Mouse (Mus musculus): ENCODE data around the gene Trpm1. TPM values are rescaled to one million over a fixed set of nuclear protein-coding genes. Genes with fewer than 3 reads are reported as not detected.

Gene Trpm1
- polyA plus RNA-seq, 1 experiment from 2014 or later: 0.16 TPM

DNA sequence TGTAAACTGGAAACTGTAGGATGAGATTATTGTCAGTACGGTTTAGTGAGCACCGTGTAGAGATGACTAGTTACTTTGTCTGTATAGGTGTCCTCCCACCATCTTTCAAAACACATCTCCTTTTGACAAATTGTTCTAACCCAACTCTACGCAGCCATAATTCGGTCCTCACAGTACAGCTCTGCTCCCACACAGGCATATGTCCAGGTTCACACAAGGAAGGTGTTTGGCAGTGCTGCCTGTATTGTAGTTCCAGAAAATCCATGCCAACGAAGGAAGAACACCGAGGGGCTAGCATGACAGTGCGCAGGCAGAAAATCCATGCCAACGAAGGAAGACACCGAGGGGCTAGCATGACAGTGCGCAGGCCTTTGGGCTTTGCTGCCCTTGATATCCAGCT is 138.1 kb downstream of the Trpm1 start:
- H3K36me3 ChIP-seq: 0 out of 2 replicates have a peak, but pooled peaks cover 10% of the 10 kb centered on the region
- H3K9ac ChIP-seq: no peak overlapping the region
- H3K27me3 ChIP-seq (replicated peaks): no peaks in the 10 kb centered on the region
- peaks cover 8% of the 10 kb centered on the region for H3K4me1 ChIP-seq
- WGBS: 91% methylated on average over 10 of the region's 10 CpGs
- no peak for ATAC-seq (ENCODE audit: extremely low read depth, insufficient number of reproducible peaks, low FRiP score, low TSS enrichment)
- no peak overlapping the region for H3K4me2 ChIP-seq
- no peak overlapping the region for H3K27ac ChIP-seq (replicated peaks)
- H3K4me3 ChIP-seq: no peak overlapping the region
- no peaks in the 10 kb centered on the region for H3K9me3 ChIP-seq

DNA sequence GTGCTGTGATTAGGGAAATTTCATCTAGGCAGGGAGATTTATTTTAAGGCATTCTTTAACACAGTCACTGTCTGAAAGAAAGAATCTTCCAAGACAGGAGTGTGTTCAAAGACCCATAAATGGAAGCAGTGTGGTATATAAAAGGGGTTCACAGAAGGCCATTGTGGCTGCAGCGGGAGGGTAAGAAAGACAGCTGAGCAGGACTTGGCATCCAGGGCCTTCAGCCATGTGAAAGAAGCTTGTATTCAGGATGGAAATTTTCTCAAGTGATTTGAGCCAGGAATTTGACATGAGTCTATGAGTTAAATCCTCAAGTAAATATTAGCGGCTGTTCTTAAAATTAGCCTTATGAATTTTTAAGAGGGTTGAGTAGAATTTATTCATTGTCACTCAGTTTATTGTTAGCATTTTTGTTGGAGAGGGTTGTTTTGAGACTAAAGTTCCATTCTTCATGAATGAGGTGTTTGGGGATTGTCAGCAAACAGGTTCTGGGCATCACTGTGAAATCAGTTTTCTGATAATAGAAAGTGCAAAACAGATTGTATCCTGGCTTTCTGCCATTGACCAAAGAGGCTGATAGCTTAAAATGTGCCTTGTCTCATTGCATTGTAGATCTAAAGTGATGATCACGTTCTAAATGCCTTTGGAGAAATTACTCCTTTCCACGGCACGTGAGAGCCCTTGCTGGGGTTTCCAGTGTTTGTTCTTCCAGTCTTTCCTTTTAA is 142.8 kb downstream of the Trpm1 start:
- Histone ChIP-seq H3K9me3 (no peaks in the 10 kb centered on the region), H3K27ac (replicated peaks) (no peak overlapping the region), H3K9ac (no peak overlapping the region), H3K36me3 (peaks cover 28% of the 10 kb centered on the region), H3K27me3 (replicated peaks) (no peaks in the 10 kb centered on the region), H3K4me3 (no peak overlapping the region), H3K4me1 (no peaks in the 10 kb centered on the region), H3K4me2 (no peak overlapping the region)
- WGBS: 75% methylated on average over 5 of the region's 5 CpGs
- ATAC-seq (ENCODE audit: extremely low read depth, insufficient number of reproducible peaks, low FRiP score, low TSS enrichment): no peak

DNA sequence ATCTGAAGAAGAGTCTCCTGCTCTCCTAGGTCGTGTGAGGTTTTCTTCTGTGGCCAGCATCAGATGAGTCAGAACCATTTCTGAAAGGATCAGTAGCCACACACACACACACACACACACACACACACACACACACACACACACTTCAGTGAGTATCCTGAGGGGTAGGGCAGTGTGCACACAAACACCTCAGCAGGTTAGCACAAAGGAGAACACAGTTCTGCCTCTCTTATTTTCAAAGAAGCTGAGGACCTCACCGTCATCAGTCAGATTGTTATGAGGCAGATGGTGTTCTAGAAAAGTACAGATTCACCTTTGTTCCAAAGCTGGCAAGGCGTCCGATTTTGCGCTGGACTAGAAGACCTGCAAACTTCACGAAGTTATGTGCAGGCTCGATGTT is 156.6 kb downstream of the Trpm1 start:
- no peak overlapping the region for H3K4me2 ChIP-seq
- 86% methylated on average over 7 of the region's 7 CpGs for WGBS
- no peaks in the 10 kb centered on the region for H3K4me1 ChIP-seq
- no peak for ATAC-seq (ENCODE audit: extremely low read depth, insufficient number of reproducible peaks, low FRiP score, low TSS enrichment)
- H3K27ac ChIP-seq (replicated peaks): no peak overlapping the region
- H3K9me3 ChIP-seq: no peaks in the 10 kb centered on the region
- no peak overlapping the region for H3K4me3 ChIP-seq
- peaks cover 49% of the 10 kb centered on the region for H3K36me3 ChIP-seq
- H3K9ac ChIP-seq: no peak overlapping the region
- H3K27me3 ChIP-seq (replicated peaks): no peaks in the 10 kb centered on the region

DNA sequence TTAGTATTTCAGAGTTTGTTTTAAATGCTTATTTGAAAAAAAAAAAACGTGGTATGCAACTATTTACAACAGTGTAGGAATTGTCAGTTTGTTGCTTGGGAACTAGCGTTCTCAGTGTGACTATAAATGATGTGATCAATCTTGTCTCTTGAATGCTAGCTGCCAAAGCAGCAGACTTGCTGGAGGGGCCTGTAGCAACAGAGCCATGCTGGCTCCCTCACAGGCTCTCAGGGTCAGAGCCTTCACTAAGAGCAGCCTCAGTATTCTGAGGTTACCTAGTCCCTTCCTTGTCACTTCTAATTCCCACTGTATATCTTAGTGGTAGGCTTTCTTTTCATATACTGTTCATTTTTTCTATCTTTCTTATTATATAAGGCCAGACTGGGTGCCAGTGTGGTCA is 157.1 kb downstream of the Trpm1 start:
- Histone ChIP-seq H3K9me3 (no peaks in the 10 kb centered on the region), H3K4me1 (no peaks in the 10 kb centered on the region), H3K9ac (no peak overlapping the region), H3K4me3 (no peak overlapping the region), H3K27me3 (replicated peaks) (no peaks in the 10 kb centered on the region), H3K36me3 (peaks cover 54% of the 10 kb centered on the region), H3K4me2 (no peak overlapping the region), H3K27ac (replicated peaks) (no peak overlapping the region)
- WGBS: 67% methylated on average over 2 of the region's 2 CpGs
- ATAC-seq (ENCODE audit: extremely low read depth, insufficient number of reproducible peaks, low FRiP score, low TSS enrichment): no peak

DNA sequence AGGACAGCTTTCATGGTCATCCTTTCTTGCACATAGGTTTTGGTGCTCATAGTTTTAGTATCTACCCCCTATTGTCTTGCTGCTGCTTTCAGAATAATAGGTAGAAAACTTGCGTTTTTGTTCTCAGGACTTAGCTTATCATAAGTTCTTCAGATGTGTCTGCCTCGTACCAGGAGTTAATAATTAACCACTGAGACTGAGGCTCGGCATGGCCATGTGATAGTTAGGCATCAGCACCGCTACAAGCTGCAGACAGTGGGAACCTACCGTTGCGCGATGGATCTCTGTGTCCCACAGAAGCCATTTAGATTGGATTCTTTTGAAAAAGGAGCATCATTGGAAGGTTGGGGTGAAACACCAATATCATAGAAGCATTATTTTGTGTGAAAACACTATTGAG is 159.2 kb downstream of the Trpm1 start:
- Histone ChIP-seq H3K27me3 (replicated peaks) (no peaks in the 10 kb centered on the region), H3K4me3 (no peak overlapping the region), H3K9me3 (no peaks in the 10 kb centered on the region), H3K4me2 (no peak overlapping the region), H3K9ac (no peak overlapping the region), H3K4me1 (no peaks in the 10 kb centered on the region), H3K36me3 (peaks cover 70% of the 10 kb centered on the region), H3K27ac (replicated peaks) (no peak overlapping the region)
- no peak for ATAC-seq (ENCODE audit: extremely low read depth, insufficient number of reproducible peaks, low FRiP score, low TSS enrichment)
- WGBS: 90% methylated on average over 7 of the region's 7 CpGs

MicroRNA genes within 50 kb of the gene (microRNA counts, 519-probe panel; counts per million panel counts)
- 209 counts per million, percentile 61 among the panel's probes with 10 or more counts for microRNA mmu-miR-211

Small RNA genes within 50 kb of the gene (microRNA-seq; reads per million reads assigned to microRNA genes)
- gene Mir211 (1.6 reads per million), gene Mir6416 (not detected)

Other genes starting within 250 kb of the Trpm1 start
- not detected in 2 replicates for gene E030018B13Rik, start 237.0 kb upstream of the Trpm1 start, polyA plus RNA-seq (2015; fragmentation: Nextera tagmentation; extraction: Ambion mirVana)
- 16.0 and 16.6 TPM in 2 replicates for gene Klf13, start 214.9 kb upstream of the Trpm1 start, polyA plus RNA-seq (2015; fragmentation: Nextera tagmentation; extraction: Ambion mirVana)
- gene Mtmr10, start 133.8 kb downstream of the Trpm1 start, polyA plus RNA-seq (2015; fragmentation: Nextera tagmentation; extraction: Ambion mirVana): 4.8 and 5.0 TPM in 2 replicates
- 4.5 and 4.7 TPM in 2 replicates for gene Fan1, start 220.3 kb downstream of the Trpm1 start, polyA plus RNA-seq (2015; fragmentation: Nextera tagmentation; extraction: Ambion mirVana)
- 22.0 and 23.2 TPM in 2 replicates for gene Mphosph10, start 238.4 kb downstream of the Trpm1 start, polyA plus RNA-seq (2015; fragmentation: Nextera tagmentation; extraction: Ambion mirVana)
- gene Mcee, start 238.8 kb downstream of the Trpm1 start, polyA plus RNA-seq (2015; fragmentation: Nextera tagmentation; extraction: Ambion mirVana): 105 and 115 TPM in 2 replicates